Mouse (Mus musculus) lung, postnatal 14 days (tissue): Measurements from ENCODE around the gene Sertad1.

Source experiments
- DNase-seq: peaks from one replicate; pipeline ENCODE4 v3.0.0; 2021

The Sertad1 gene

DNA sequence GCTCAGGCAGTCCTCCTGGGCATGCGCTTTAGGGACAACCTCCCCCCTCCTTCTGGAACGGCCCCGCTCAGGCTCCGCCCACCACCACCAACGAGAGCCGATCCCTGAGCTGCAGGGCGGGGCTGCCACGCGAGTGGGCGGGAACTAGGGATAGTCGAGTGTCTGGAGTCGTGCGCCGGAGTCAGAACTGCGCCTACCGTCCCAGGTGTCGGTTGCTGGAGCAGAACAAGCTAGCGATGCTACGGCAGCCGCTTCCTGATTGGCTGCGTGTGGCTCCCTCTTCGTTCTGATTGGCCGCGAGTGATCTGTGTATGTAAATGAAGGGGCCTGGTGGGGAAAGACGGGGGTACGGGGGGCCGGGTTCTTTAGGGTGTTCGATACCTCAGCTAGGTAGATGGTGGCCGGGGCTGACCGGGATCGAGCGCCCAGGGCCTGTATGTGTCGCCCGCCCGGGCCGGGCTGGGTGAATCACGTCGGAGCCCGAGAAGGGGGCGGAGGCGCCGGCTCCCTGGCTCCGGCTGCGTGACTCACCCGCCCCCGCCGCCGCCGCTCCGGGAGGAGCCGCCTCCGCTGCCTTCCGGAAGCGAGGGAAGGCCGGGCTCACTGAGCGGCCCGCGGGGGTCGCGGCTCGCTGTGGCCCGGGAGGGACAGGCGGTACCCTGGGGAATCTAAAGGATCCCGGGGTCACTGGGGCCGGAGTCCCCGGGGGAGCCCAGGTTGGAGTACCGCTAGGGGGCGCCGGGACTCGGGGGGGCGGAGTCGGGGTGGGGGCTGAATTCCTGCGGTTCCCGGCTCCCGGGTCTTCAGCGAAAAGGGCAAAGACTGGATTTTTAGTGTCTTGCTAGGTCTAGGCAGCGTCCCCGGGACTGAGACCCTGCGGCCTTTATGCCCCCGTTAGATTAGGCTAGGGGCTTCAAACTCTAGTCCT, at the start of gene Sertad1:
TSS of gene Sertad1 (plus strand) at position 141 of the 928 bp plus-strand sequence.
- peak; percentile 100 for DNase-seq

GRCm38 (mm10) chr7:27437544-27437943, 49.2 kb upstream of the Sertad1 start:
- peak; percentile 26 for DNase-seq

- DNase-seq = no peak
Measured at GRCm38 (mm10) chr7:27440014-27440413, 46.7 kb upstream of the Sertad1 start.

DNA sequence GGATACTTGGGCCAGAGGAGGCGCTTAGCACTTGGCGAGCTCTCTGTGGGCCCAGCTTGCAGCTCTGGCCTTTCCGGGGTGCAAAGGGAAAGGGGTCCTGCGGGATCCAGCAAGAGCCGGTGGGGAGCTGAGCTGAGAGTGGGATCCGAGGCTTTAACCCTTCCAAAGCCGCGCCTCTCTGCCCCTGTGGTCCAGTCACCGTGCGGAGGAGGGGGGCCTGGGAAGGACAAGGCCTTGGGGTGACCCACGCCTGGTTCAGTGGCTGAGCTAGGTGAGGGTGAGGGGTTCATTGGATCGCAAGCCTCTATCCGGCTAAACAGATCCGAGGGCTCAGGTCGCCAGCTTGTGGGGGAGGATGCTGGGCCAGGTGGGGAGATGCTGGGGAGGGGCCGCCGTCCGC, 40.7 kb upstream of the Sertad1 start:
- no peak for DNase-seq

- DNase-seq = no peak
Measured at GRCm38 (mm10) chr7:27446521-27447418, 39.9 kb upstream of the Sertad1 start.

GRCm38 (mm10) chr7:27447419-27448286, 39.1 kb upstream of the Sertad1 start, which contains the start of the genes Sptbn4 and Blvrb:
Gene Sptbn4, minus strand, starts transcription at chr7:27447686.
Gene Blvrb, plus strand, starts transcription at chr7:27447978.
- peak; percentile 98 for DNase-seq

GRCm38 (mm10) chr7:27448421-27449206, 38.1 kb upstream of the Sertad1 start:
- peak; percentile 9 for DNase-seq

DNA sequence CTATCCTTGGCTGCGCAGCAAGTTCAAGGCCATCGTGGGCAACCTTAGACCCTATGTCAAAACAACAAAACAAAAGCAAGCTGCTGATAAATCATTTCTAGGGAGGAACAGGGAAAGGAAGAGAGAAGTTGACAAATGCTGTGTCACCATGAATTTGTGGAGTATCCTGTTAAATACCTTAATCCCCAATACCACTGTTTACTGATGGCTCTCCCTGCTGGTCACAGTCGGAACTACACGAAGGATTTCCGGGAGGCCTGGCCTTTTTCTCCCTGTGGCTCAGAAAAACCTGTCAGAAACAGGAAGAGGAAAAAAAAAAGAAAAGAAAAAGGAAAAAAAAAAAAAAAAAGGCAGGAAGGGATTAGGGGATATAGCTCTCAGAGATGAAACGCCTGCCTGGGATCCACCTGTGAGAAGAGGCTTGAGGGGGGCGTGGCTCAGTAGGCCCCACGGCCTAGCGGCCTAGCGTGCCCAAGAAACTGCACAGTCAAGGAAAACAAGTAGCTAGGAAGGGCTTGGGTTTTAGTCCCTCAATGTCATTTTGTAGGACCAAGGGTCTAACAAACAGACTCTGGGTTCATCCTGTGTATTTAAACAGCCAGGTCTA, 37.4 kb upstream of the Sertad1 start:
- peak; percentile 82 for DNase-seq

- no peak for DNase-seq
Measured at GRCm38 (mm10) chr7:27451359-27451758, 35.4 kb upstream of the Sertad1 start.

DNA sequence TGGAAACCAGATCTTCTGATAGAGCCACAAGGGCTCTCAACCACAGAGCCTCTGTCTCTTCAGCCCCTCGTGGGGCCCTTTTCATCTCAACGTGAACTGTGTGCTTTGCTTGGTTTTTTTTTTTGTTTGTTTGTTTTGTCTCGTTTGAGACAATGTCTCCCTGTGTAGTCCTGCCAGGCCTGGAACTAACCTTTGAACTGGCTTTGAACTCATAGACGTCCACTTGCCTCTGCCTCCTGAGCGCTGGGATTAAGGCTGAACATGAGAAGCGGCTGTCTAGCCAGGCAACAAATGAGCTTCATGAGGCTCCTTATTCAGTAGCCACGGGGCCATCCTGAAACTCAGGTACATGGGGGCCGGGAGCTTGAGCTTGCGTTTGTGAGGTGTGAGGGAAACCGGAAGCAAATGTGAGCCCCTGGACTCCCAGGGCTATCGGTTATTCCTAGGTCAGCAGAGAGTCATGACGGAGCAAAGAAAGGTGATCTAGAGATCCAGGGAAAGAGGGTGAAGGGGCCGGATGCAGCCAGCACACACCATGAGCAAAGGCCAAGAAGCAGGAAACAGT, 34.4 kb upstream of the Sertad1 start:
- DNase-seq = no peak

- DNase-seq = no peak
Measured at GRCm38 (mm10) chr7:27454461-27455121, 32.1 kb upstream of the Sertad1 start.

DNA sequence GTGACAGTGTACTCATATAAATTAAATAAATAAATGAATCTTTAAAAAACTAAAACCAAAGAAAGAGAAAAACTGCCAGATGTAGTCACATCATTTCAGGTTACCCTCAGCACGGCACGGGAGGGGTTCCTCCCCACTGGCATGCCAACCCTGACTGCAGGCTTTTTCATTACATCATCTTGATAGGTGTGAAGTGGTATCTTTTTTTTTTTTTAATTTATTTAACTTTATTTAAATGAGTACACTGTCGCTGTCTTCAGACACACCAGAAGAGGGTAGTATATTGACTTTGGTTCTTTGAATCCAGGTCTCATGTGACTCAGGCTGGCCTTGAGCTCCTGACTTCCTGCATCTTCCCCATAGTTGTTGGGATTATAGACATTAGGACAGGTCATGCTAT, 31.4 kb upstream of the Sertad1 start:
- DNase-seq = no peak

GRCm38 (mm10) chr7:27458614-27459013, 28.1 kb upstream of the Sertad1 start:
- no peak for DNase-seq

- DNase-seq = no peak
Measured at GRCm38 (mm10) chr7:27459640-27460039, 27.1 kb upstream of the Sertad1 start.

- no peak for DNase-seq
Measured at GRCm38 (mm10) chr7:27460477-27460876, 26.2 kb upstream of the Sertad1 start.

- no peak for DNase-seq
Measured at GRCm38 (mm10) chr7:27467648-27468047, 19.1 kb upstream of the Sertad1 start.

DNA sequence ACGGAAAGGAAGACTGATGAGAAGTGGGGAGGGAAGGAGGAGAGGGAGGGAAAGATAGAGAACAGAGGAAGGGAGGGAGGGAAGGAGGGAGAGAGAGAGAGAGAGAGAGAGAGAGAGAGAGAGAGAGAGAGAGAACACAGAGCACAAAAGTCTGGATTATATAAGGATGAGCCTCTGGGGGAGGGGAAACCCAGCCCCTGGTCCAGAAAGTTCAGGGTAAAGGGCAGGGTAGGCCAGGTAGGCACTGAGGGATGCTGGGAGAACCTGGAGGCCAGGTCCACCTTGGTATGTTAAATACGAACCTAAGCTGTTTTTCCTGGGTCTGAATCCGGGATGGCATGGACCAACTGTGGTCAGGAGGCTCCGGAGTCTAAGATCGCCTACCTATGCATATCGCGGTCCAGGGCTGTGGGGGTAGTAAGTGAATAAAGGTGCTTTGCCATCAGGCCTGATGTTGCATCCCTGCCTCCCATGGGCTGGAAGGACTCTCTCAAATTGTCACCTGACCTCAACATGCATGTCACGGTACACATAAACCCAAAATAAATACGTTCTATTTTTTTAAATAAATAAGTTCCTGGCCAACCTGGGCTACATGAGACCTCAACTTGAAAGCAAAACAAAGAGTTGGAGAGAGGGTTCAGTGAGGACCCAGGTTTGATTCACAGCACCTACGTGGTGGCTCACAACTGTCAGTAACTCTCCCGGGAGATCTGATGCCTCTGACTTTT, 15.2 kb upstream of the Sertad1 start:
- no peak for DNase-seq

GRCm38 (mm10) chr7:27472596-27472995, 14.1 kb upstream of the Sertad1 start:
- DNase-seq = peak; percentile 14

GRCm38 (mm10) chr7:27473156-27473834, 13.4 kb upstream of the Sertad1 start, which contains the start of gene Sertad3:
Gene Sertad3, plus strand, starts transcription at chr7:27473768.
- DNase-seq = peak; percentile 100
